Comparison of ENCODE assay signal across 17 mouse cellular contexts in genomic region chr8:92759848-92760247, GRCm38 (mm10).
"Had no signal": no experiment of that assay in that cellular context is flagged by ENCODE, and none has a peak within 500 bp of the region (broad histone marks: within the 10 kb centered on the region; RNA-seq: fewer than 3 reads in every experiment).

No protein-coding gene starts in this region.

- H3K9me3 ChIP-seq: lung, embryonic 15.5 days; midbrain, embryonic 15.5 days; stomach, embryonic 15.5 days had no signal

- H3K36me3 ChIP-seq: lung, embryonic 15.5 days; midbrain, embryonic 13.5 days; midbrain, embryonic 15.5 days; neural tube, embryonic 12.5 days; stomach, embryonic 15.5 days had no signal

- H3K27me3 ChIP-seq: lung, embryonic 15.5 days; midbrain, embryonic 15.5 days; neural tube, embryonic 12.5 days; stomach, embryonic 15.5 days had no signal

- H3K9ac ChIP-seq: lung, embryonic 15.5 days; midbrain, embryonic 13.5 days; midbrain, embryonic 15.5 days; neural tube, embryonic 12.5 days; stomach, embryonic 15.5 days had no signal

- DNase-seq: lung, adult 2 months; lung, postnatal 14 days; lung, postnatal 36 days; right cerebral cortex, postnatal 14 days; thymus, adult 2 months; thymus, postnatal 25 days; thymus, postnatal 4 days had no signal

- H3K4me3 ChIP-seq: lung, embryonic 15.5 days; megakaryocyte, embryonic 14.5 days; midbrain, embryonic 13.5 days; midbrain, embryonic 15.5 days; neural tube, embryonic 12.5 days; stomach, embryonic 15.5 days had no signal

- H3K4me1 ChIP-seq: lung, embryonic 15.5 days; megakaryocyte, embryonic 14.5 days; stomach, embryonic 15.5 days had no signal

- H3K27ac ChIP-seq: lung, embryonic 15.5 days; macrophage; midbrain, embryonic 13.5 days; midbrain, embryonic 15.5 days; neural tube, embryonic 12.5 days; stomach, embryonic 15.5 days; stomach, postnatal 0 days had no signal

- H3K4me2 ChIP-seq: lung, embryonic 15.5 days; midbrain, embryonic 11.5 days; midbrain, embryonic 13.5 days; midbrain, embryonic 15.5 days; neural tube, embryonic 12.5 days; stomach, embryonic 15.5 days had no signal

- ATAC-seq: lung, postnatal 0 days; midbrain, embryonic 13.5 days; midbrain, embryonic 15.5 days had no signal
